ENCODE assay signal across 8 mouse cellular contexts in genomic region chr6:47739696-47740095, GRCm38 (mm10).
DNase-seq lines count a peak whose midpoint lies in the region; ATAC-seq lines count a peak whose summit lies in the region.
"Not testable (repeated sequence)": the region's sequence is repeated elsewhere in the genome, so short reads cannot be mapped to it uniquely, and the experiment has no call there.

No protein-coding gene starts in this region.

- not testable (repeated sequence) for H3K4me1 ChIP-seq in heart, embryonic 16.5 days (ENCODE audit: control insufficient read depth, insufficient read depth, low read length)

- intact Hi-C loops in left cerebral cortex, postnatal 25 days (cut with DNase I), result not testable (repeated sequence)

- not testable (repeated sequence) for H3K9me3 ChIP-seq in heart, embryonic 16.5 days (replicated peaks; ENCODE audit: control insufficient read depth, low read length)

- H3K36me3 ChIP-seq in heart, embryonic 16.5 days (ENCODE audit: control insufficient read depth, insufficient read depth), result not testable (repeated sequence)

- WGBS in heart, embryonic 16.5 days, result 5% methylated on average over 11 of the region's 26 CpGs

- H3K27ac ChIP-seq in heart, embryonic 16.5 days (ENCODE audit: low read length), result not testable (repeated sequence)

- DNase-seq in B cell, adult 2 months, result peak; percentile 86 to 87
- peak; percentile 85 for DNase-seq in cerebellum, adult 9-10 months
- DNase-seq in frontal cortex, postnatal 25 days (ENCODE audit: low spot score in 2 of 2), result peak; percentile 63 to 72
- DNase-seq in kidney, postnatal 25 days, result peak; percentile 74 to 76
- peak; percentile 71 to 77 for DNase-seq in left cerebral cortex, postnatal 25 days (ENCODE audit: low spot score in 2 of 2)
- peak; percentile 76 to 83 for DNase-seq in natural killer cell, adult 2 months (ENCODE audit: low spot score in 2 of 2)
- peak; percentile 50 to 62 for DNase-seq in spleen, postnatal 36 days (ENCODE audit: low spot score in 2 of 2)

- H3K9ac ChIP-seq in heart, embryonic 16.5 days (ENCODE audit: low read length), result not testable (repeated sequence)

- ATAC-seq in heart, embryonic 16.5 days (replicated peaks; ENCODE audit: extremely low read depth, insufficient read depth, low FRiP score), result not testable (repeated sequence)

- 0 out of 2 replicates have a peak overlapping the region, but pooled peaks have one; percentile 18 for H3K4me3 ChIP-seq in heart, embryonic 16.5 days (ENCODE audit: low read length)

- H3K27me3 ChIP-seq in heart, embryonic 16.5 days (ENCODE audit: control insufficient read depth, insufficient read depth, low read length), result not testable (repeated sequence)

- not testable (repeated sequence) for H3K4me2 ChIP-seq in heart, embryonic 16.5 days (ENCODE audit: low read depth, low read length)
